Mouse (Mus musculus): ENCODE measurements around the gene Gpx6. TPM values are rescaled to one million over a fixed set of nuclear protein-coding genes. Genes with fewer than 3 reads are reported as not detected.

The Gpx6 gene
- polyA plus RNA-seq, 1 experiment from 2014 or later = not detected

GRCm38 (mm10) chr13:21275815-21276550 is 35.9 kb upstream of the Gpx6 start:
- Histone ChIP-seq H3K4me3 (ENCODE audit: low read depth, low read length) (peak overlapping the region; percentile 68), H3K4me2 (ENCODE audit: low read depth, low read length) (peak overlapping the region; percentile 76), H3K9ac (ENCODE audit: low read depth, low read length) (peak overlapping the region; percentile 55), H3K27me3 (ENCODE audit: control insufficient read depth, insufficient read depth, low read depth, low read length) (no peaks in the 10 kb centered on the region), H3K9me3 (replicated peaks; ENCODE audit: control insufficient read depth, low read length) (no peaks in the 10 kb centered on the region), H3K27ac (ENCODE audit: low read length) (no peak overlapping the region), H3K4me1 (ENCODE audit: control insufficient read depth, low read depth, low read length) (peaks cover 6% of the 10 kb centered on the region), H3K36me3 (ENCODE audit: control insufficient read depth, insufficient read depth) (no peaks in the 10 kb centered on the region)
- under 1% methylated on average over 25 of the region's 25 CpGs for WGBS (ENCODE audit: insufficient replicate concordance)
- peak; percentile 77 for ATAC-seq (ENCODE audit: low read depth)

GRCm38 (mm10) chr13:21276551-21276950 is 35.4 kb upstream of the Gpx6 start:
- H3K4me1 ChIP-seq (ENCODE audit: control insufficient read depth, low read depth, low read length) = peaks cover 6% of the 10 kb centered on the region
- no peak overlapping the region for H3K27ac ChIP-seq (ENCODE audit: low read length)
- no peaks in the 10 kb centered on the region for H3K9me3 ChIP-seq (replicated peaks; ENCODE audit: control insufficient read depth, low read length)
- peak overlapping the region; percentile 68 for H3K4me3 ChIP-seq (ENCODE audit: low read depth, low read length)
- no peak for ATAC-seq (ENCODE audit: low read depth)
- 0% methylated on average over 9 of the region's 9 CpGs for WGBS (ENCODE audit: insufficient replicate concordance)
- H3K9ac ChIP-seq (ENCODE audit: low read depth, low read length) = peak overlapping the region; percentile 55
- H3K4me2 ChIP-seq (ENCODE audit: low read depth, low read length) = peak overlapping the region; percentile 76
- H3K36me3 ChIP-seq (ENCODE audit: control insufficient read depth, insufficient read depth) = no peaks in the 10 kb centered on the region
- H3K27me3 ChIP-seq (ENCODE audit: control insufficient read depth, insufficient read depth, low read depth, low read length) = no peaks in the 10 kb centered on the region

GRCm38 (mm10) chr13:21279076-21279475 is 32.8 kb upstream of the Gpx6 start:
- no peaks in the 10 kb centered on the region for H3K36me3 ChIP-seq (ENCODE audit: control insufficient read depth, insufficient read depth)
- no peaks in the 10 kb centered on the region for H3K27me3 ChIP-seq (ENCODE audit: control insufficient read depth, insufficient read depth, low read depth, low read length)
- no peaks in the 10 kb centered on the region for H3K9me3 ChIP-seq (replicated peaks; ENCODE audit: control insufficient read depth, low read length)
- no peak overlapping the region for H3K27ac ChIP-seq (ENCODE audit: low read length)
- peak overlapping the region; percentile 79 for H3K4me2 ChIP-seq (ENCODE audit: low read depth, low read length)
- WGBS (ENCODE audit: insufficient replicate concordance) = 2% methylated on average over 8 of the region's 8 CpGs
- H3K4me1 ChIP-seq (ENCODE audit: control insufficient read depth, low read depth, low read length) = peaks cover 6% of the 10 kb centered on the region
- peak overlapping the region; percentile 60 for H3K4me3 ChIP-seq (ENCODE audit: low read depth, low read length)
- H3K9ac ChIP-seq (ENCODE audit: low read depth, low read length) = peak overlapping the region; percentile 13; the same call in 1 of the 2 replicates
- no peak for ATAC-seq (ENCODE audit: low read depth)

GRCm38 (mm10) chr13:21279559-21279958 is 32.4 kb upstream of the Gpx6 start:
- peak overlapping the region; percentile 79 for H3K4me2 ChIP-seq (ENCODE audit: low read depth, low read length)
- H3K27ac ChIP-seq (ENCODE audit: low read length) = no peak overlapping the region
- H3K9ac ChIP-seq (ENCODE audit: low read depth, low read length) = no peak overlapping the region
- peak; percentile 64 for ATAC-seq (ENCODE audit: low read depth)
- peak overlapping the region; percentile 60 for H3K4me3 ChIP-seq (ENCODE audit: low read depth, low read length)
- H3K9me3 ChIP-seq (replicated peaks; ENCODE audit: control insufficient read depth, low read length) = no peaks in the 10 kb centered on the region
- peaks cover 6% of the 10 kb centered on the region for H3K4me1 ChIP-seq (ENCODE audit: control insufficient read depth, low read depth, low read length)
- H3K36me3 ChIP-seq (ENCODE audit: control insufficient read depth, insufficient read depth) = no peaks in the 10 kb centered on the region
- 0% methylated on average over 13 of the region's 13 CpGs for WGBS (ENCODE audit: insufficient replicate concordance)
- H3K27me3 ChIP-seq (ENCODE audit: control insufficient read depth, insufficient read depth, low read depth, low read length) = no peaks in the 10 kb centered on the region

- H3K4me3 ChIP-seq (ENCODE audit: low read depth, low read length) = no peak within 1 kb of the TSS
- 67% methylated on average over 6 of the region's 6 CpGs for WGBS (ENCODE audit: insufficient replicate concordance)
- ATAC-seq (ENCODE audit: low read depth) = no peak
These were observed 19.3 kb upstream of the Gpx6 start, which contains the start of gene Gpx5 for GRCm38 (mm10) chr13:21292631-21293030. Gene Gpx5, minus strand, starts transcription at chr13:21292731.

GRCm38 (mm10) chr13:21298557-21298956 is 13.4 kb upstream of the Gpx6 start:
- Histone ChIP-seq H3K9me3 (replicated peaks; ENCODE audit: control insufficient read depth, low read length) (no peaks in the 10 kb centered on the region), H3K4me1 (ENCODE audit: control insufficient read depth, low read depth, low read length) (no peaks in the 10 kb centered on the region), H3K4me3 (ENCODE audit: low read depth, low read length) (no peak overlapping the region), H3K9ac (ENCODE audit: low read depth, low read length) (no peak overlapping the region), H3K36me3 (ENCODE audit: control insufficient read depth, insufficient read depth) (no peaks in the 10 kb centered on the region), H3K4me2 (ENCODE audit: low read depth, low read length) (no peak overlapping the region), H3K27me3 (ENCODE audit: control insufficient read depth, insufficient read depth, low read depth, low read length) (no peaks in the 10 kb centered on the region), H3K27ac (ENCODE audit: low read length) (no peak overlapping the region)
- ATAC-seq (ENCODE audit: low read depth) = no peak
- WGBS (ENCODE audit: insufficient replicate concordance) = 28% methylated on average over 3 of the region's 3 CpGs

More at GRCm38 (mm10) chr13:21292631-21293030, 19.3 kb upstream of the Gpx6 start, which contains the start of gene Gpx5:
- Histone ChIP-seq H3K9ac (ENCODE audit: low read depth, low read length) (no peak within 1 kb of the TSS), H3K27ac (ENCODE audit: low read length) (no peak within 1 kb of the TSS), H3K9me3 (replicated peaks; ENCODE audit: control insufficient read depth, low read length) (no peaks in the 10 kb centered on the region), H3K36me3 (ENCODE audit: control insufficient read depth, insufficient read depth) (no peaks in the 10 kb centered on the region), H3K4me1 (ENCODE audit: control insufficient read depth, low read depth, low read length) (no peaks in the 10 kb centered on the region), H3K4me2 (ENCODE audit: low read depth, low read length) (no peak within 1 kb of the TSS), H3K27me3 (ENCODE audit: control insufficient read depth, insufficient read depth, low read depth, low read length) (no peaks in the 10 kb centered on the region)

- Histone ChIP-seq H3K4me3 (ENCODE audit: low read depth, low read length) (no peak overlapping the region), H3K4me1 (ENCODE audit: control insufficient read depth, low read depth, low read length) (no peaks in the 10 kb centered on the region), H3K27ac (ENCODE audit: low read length) (no peak overlapping the region), H3K27me3 (ENCODE audit: control insufficient read depth, insufficient read depth, low read depth, low read length) (no peaks in the 10 kb centered on the region), H3K36me3 (ENCODE audit: control insufficient read depth, insufficient read depth) (no peaks in the 10 kb centered on the region), H3K9ac (ENCODE audit: low read depth, low read length) (no peak overlapping the region), H3K4me2 (ENCODE audit: low read depth, low read length) (no peak overlapping the region), H3K9me3 (replicated peaks; ENCODE audit: control insufficient read depth, low read length) (no peaks in the 10 kb centered on the region)
- 61% methylated on average over 3 of the region's 3 CpGs for WGBS (ENCODE audit: insufficient replicate concordance)
- ATAC-seq (ENCODE audit: low read depth) = no peak
These were observed 7.3 kb upstream of the Gpx6 start for GRCm38 (mm10) chr13:21304483-21305066.

- Histone ChIP-seq H3K4me2 (ENCODE audit: low read depth, low read length) (no peak overlapping the region), H3K27me3 (ENCODE audit: control insufficient read depth, insufficient read depth, low read depth, low read length) (no peaks in the 10 kb centered on the region), H3K4me1 (ENCODE audit: control insufficient read depth, low read depth, low read length) (no peaks in the 10 kb centered on the region), H3K9ac (ENCODE audit: low read depth, low read length) (no peak overlapping the region), H3K27ac (ENCODE audit: low read length) (no peak overlapping the region), H3K4me3 (ENCODE audit: low read depth, low read length) (no peak overlapping the region), H3K9me3 (replicated peaks; ENCODE audit: control insufficient read depth, low read length) (no peaks in the 10 kb centered on the region), H3K36me3 (ENCODE audit: control insufficient read depth, insufficient read depth) (no peaks in the 10 kb centered on the region)
- WGBS (ENCODE audit: insufficient replicate concordance) = 30% methylated on average over 2 of the region's 2 CpGs
- no peak for ATAC-seq (ENCODE audit: low read depth)
These were observed 2.1 kb upstream of the Gpx6 start for GRCm38 (mm10) chr13:21309788-21310187.

GRCm38 (mm10) chr13:21312854-21313253 is 929 bp downstream of the Gpx6 start:
- no peaks in the 10 kb centered on the region for H3K4me1 ChIP-seq (ENCODE audit: control insufficient read depth, low read depth, low read length)
- H3K36me3 ChIP-seq (ENCODE audit: control insufficient read depth, insufficient read depth) = no peaks in the 10 kb centered on the region
- no peak for ATAC-seq (ENCODE audit: low read depth)
- no peak overlapping the region for H3K9ac ChIP-seq (ENCODE audit: low read depth, low read length)
- 47% methylated on average over 3 of the region's 5 CpGs for WGBS (ENCODE audit: insufficient replicate concordance)
- H3K9me3 ChIP-seq (replicated peaks; ENCODE audit: control insufficient read depth, low read length) = no peaks in the 10 kb centered on the region
- H3K27ac ChIP-seq (ENCODE audit: low read length) = no peak overlapping the region
- H3K27me3 ChIP-seq (ENCODE audit: control insufficient read depth, insufficient read depth, low read depth, low read length) = no peaks in the 10 kb centered on the region
- no peak overlapping the region for H3K4me2 ChIP-seq (ENCODE audit: low read depth, low read length)
- no peak overlapping the region for H3K4me3 ChIP-seq (ENCODE audit: low read depth, low read length)
